Mouse (Mus musculus) megakaryocyte, embryonic 14.5 days (primary cell): ENCODE results near the gene Mtus2.
"Not testable (repeated sequence)": the region's sequence is repeated elsewhere in the genome, so short reads cannot be mapped to it uniquely, and the experiment has no call there.

Experiments used
- FLI1 ChIP-seq: IDR thresholded peaks from 2 replicates; pipeline ENCODE4 v1.6.1; 2012; ENCODE audit warnings: low read length, inconsistent platforms, mixed read lengths
- GATA1 ChIP-seq: IDR thresholded peaks from 3 replicates; pipeline ENCODE4 v1.6.1; 2012; ENCODE audit warnings: mixed read lengths, low read length, inconsistent platforms, borderline replicate concordance

- TF ChIP-seq GATA1, FLI1: not testable (repeated sequence)
Measured at GRCm38 (mm10) chr5:148326295-148326694, 369.2 kb downstream of the Mtus2 start.
